Mouse (Mus musculus) heart, postnatal 0 days (tissue): Measurements from ENCODE around the gene Msx3.

Experiments used
- CTCF ChIP-seq: IDR thresholded peaks from 2 replicates; pipeline ENCODE4 v1.5.1; 2016; ENCODE audit warnings: antibody characterized with exemption, control low read depth, low read depth
- EP300 ChIP-seq: IDR thresholded peaks from 2 replicates; pipeline ENCODE4 v1.6.1; 2016; ENCODE audit warnings: antibody characterized with exemption, low read depth

GRCm38 (mm10) chr7:140037171-140037555, 11.7 kb downstream of the Msx3 start:
- TF ChIP-seq CTCF (no peak), EP300 (no peak)
